Mouse (Mus musculus) forelimb bud, embryonic 11.5 days (tissue): ENCODE data around the gene Syne1.

Experiments
- DNase-seq: peaks from one replicate; pipeline ENCODE4 v3.0.0-alpha.2; 2012; ENCODE audit warnings: low read depth, low spot score

Gene Syne1

GRCm38 (mm10) chr10:5205977-5206376 lies 345.3 kb downstream of the Syne1 start:
- no peak for DNase-seq

GRCm38 (mm10) chr10:5205570-5205969 lies 345.7 kb downstream of the Syne1 start:
- no peak for DNase-seq

GRCm38 (mm10) chr10:5203837-5204236 lies 347.4 kb downstream of the Syne1 start:
- no peak for DNase-seq

GRCm38 (mm10) chr10:5197356-5197755 lies 353.9 kb downstream of the Syne1 start:
- no peak for DNase-seq

GRCm38 (mm10) chr10:5196267-5196666 lies 355.0 kb downstream of the Syne1 start:
- no peak for DNase-seq

- no peak for DNase-seq
Observed at GRCm38 (mm10) chr10:5195288-5195687, 356.0 kb downstream of the Syne1 start.

- peak; percentile 69 for DNase-seq
Observed at GRCm38 (mm10) chr10:5194671-5195234, 356.5 kb downstream of the Syne1 start.

GRCm38 (mm10) chr10:5194081-5194670 lies 357.1 kb downstream of the Syne1 start:
- no peak for DNase-seq

GRCm38 (mm10) chr10:5192861-5193490 lies 358.3 kb downstream of the Syne1 start:
- DNase-seq: no peak

GRCm38 (mm10) chr10:5190756-5191155 lies 360.5 kb downstream of the Syne1 start:
- no peak for DNase-seq

- DNase-seq: no peak
Observed at GRCm38 (mm10) chr10:5188890-5189289, 362.4 kb downstream of the Syne1 start.

- DNase-seq: no peak
Observed at GRCm38 (mm10) chr10:5185156-5186083, 365.9 kb downstream of the Syne1 start.

GRCm38 (mm10) chr10:5181771-5182176 lies 369.5 kb downstream of the Syne1 start:
- DNase-seq: no peak

- DNase-seq: no peak
Observed at GRCm38 (mm10) chr10:5179891-5180290, 371.4 kb downstream of the Syne1 start.

- no peak for DNase-seq
Observed at GRCm38 (mm10) chr10:5177446-5178015, 373.8 kb downstream of the Syne1 start.

GRCm38 (mm10) chr10:5176371-5176770 lies 374.9 kb downstream of the Syne1 start:
- DNase-seq: no peak

- DNase-seq: no peak
Observed at GRCm38 (mm10) chr10:5170425-5170824, 380.9 kb downstream of the Syne1 start.

GRCm38 (mm10) chr10:5167481-5167880 lies 383.8 kb downstream of the Syne1 start:
- DNase-seq: no peak

GRCm38 (mm10) chr10:5165439-5165838 lies 385.8 kb downstream of the Syne1 start:
- DNase-seq: no peak

- DNase-seq: no peak
Observed at GRCm38 (mm10) chr10:5163770-5164169, 387.5 kb downstream of the Syne1 start.

- DNase-seq: no peak
Observed at GRCm38 (mm10) chr10:5163286-5163685, 388.0 kb downstream of the Syne1 start.

- peak; percentile 73 for DNase-seq
Observed at GRCm38 (mm10) chr10:5161394-5161872, 389.8 kb downstream of the Syne1 start.
